Mouse (Mus musculus): ENCODE results near the gene Slc10a7. TPM values are rescaled to one million over a fixed set of nuclear protein-coding genes. Genes with fewer than 3 reads are reported as not detected.

Slc10a7 gene
- polyA plus RNA-seq, 1 experiment, result 3.5 TPM

DNA sequence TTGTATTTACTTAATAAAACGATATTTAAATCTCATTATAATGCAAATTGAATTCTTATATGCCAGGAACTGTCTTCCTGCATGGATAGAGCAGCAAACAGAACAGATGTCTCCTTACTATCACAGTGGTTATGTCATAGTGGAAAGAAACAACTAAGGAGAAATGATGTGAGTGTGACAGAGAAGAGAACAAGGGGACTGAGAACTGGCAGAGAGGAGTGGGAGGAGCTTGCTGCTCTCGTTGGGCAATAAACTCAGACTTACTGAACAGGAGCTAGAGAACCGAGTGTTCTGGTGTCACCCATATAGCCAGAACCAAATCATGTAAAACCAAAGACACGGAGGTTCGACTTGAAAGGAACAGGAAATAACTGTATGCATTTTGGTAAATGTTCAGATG, 158.3 kb downstream of the Slc10a7 start:
- H3K4me2 ChIP-seq (ENCODE audit: low read depth), result no peak overlapping the region
- H3K4me3 ChIP-seq, result no peak overlapping the region
- no peak overlapping the region for H3ac ChIP-seq (ENCODE audit: control insufficient read depth, insufficient read length)
- TF ChIP-seq MYOD1 (IDR thresholded peaks at IDR 0.05; ENCODE audit: control insufficient read depth in 1 of 3, insufficient read length in 2 of 3, low read depth in 2 of 3), result no peak
- no peak for TF ChIP-seq POLR2AphosphoS2 (IDR thresholded peaks at IDR 0.05; ENCODE audit: insufficient read length, low read depth)
- no peak for TF ChIP-seq E2F4 (IDR thresholded peaks at IDR 0.05; ENCODE audit: insufficient read depth)
- no peak for TF ChIP-seq CEBPB (IDR thresholded peaks at IDR 0.05; ENCODE audit: insufficient read depth, poor library complexity, severe bottlenecking)
- TF ChIP-seq TCF12 (IDR thresholded peaks at IDR 0.05; ENCODE audit: insufficient read depth, poor library complexity, severe bottlenecking), result no peak
- no peak for TF ChIP-seq SRF (IDR thresholded peaks at IDR 0.05; ENCODE audit: control insufficient read depth, insufficient read length, low read depth)
- no peak for TF ChIP-seq TCF3 (IDR thresholded peaks at IDR 0.05; ENCODE audit: insufficient read length, low read depth)
- no peak for TF ChIP-seq REST (IDR thresholded peaks at IDR 0.05; ENCODE audit: insufficient read depth, insufficient read length)
- no peak for TF ChIP-seq MYOG (IDR thresholded peaks at IDR 0.05; ENCODE audit: control insufficient read depth in 1 of 3, insufficient read depth in 1 of 3, insufficient read length in 2 of 3, low read depth in 2 of 3)
- no peak for TF ChIP-seq USF1 (IDR thresholded peaks at IDR 0.05; ENCODE audit: low read depth)
- no peak for TF ChIP-seq POLR2A (IDR thresholded peaks at IDR 0.05; ENCODE audit: insufficient read length, low read depth)
- TF ChIP-seq MAX (IDR thresholded peaks at IDR 0.05; ENCODE audit: low read depth), result no peak
- H3K36me3 ChIP-seq (ENCODE audit: control insufficient read depth, insufficient read depth), result no peaks in the 10 kb centered on the region
- no peaks in the 10 kb centered on the region for H3K27me3 ChIP-seq (ENCODE audit: control insufficient read depth, insufficient read depth, insufficient read length)
- no peaks in the 10 kb centered on the region for H3K79me2 ChIP-seq (ENCODE audit: control insufficient read depth, insufficient read depth)

GRCm38 (mm10) chr8:78668206-78668605, 159.1 kb downstream of the Slc10a7 start:
- Histone ChIP-seq H3K79me2 (ENCODE audit: control insufficient read depth, insufficient read depth) (no peaks in the 10 kb centered on the region), H3K36me3 (ENCODE audit: control insufficient read depth, insufficient read depth) (no peaks in the 10 kb centered on the region), H3K4me2 (ENCODE audit: low read depth) (no peak overlapping the region), H3ac (ENCODE audit: control insufficient read depth, insufficient read length) (no peak overlapping the region), H3K27me3 (ENCODE audit: control insufficient read depth, insufficient read depth, insufficient read length) (no peaks in the 10 kb centered on the region), H3K4me3 (no peak overlapping the region)
- no peak for TF ChIP-seq USF1 (IDR thresholded peaks at IDR 0.05; ENCODE audit: low read depth)
- TF ChIP-seq REST (IDR thresholded peaks at IDR 0.05; ENCODE audit: insufficient read depth, insufficient read length), result no peak
- TF ChIP-seq E2F4 (IDR thresholded peaks at IDR 0.05; ENCODE audit: insufficient read depth), result no peak
- TF ChIP-seq TCF3 (IDR thresholded peaks at IDR 0.05; ENCODE audit: insufficient read length, low read depth), result no peak
- TF ChIP-seq SRF (IDR thresholded peaks at IDR 0.05; ENCODE audit: control insufficient read depth, insufficient read length, low read depth), result no peak
- TF ChIP-seq MYOD1 (IDR thresholded peaks at IDR 0.05; ENCODE audit: control insufficient read depth in 1 of 3, insufficient read length in 2 of 3, low read depth in 2 of 3), result no peak
- TF ChIP-seq MAX (IDR thresholded peaks at IDR 0.05; ENCODE audit: low read depth), result no peak
- no peak for TF ChIP-seq POLR2A (IDR thresholded peaks at IDR 0.05; ENCODE audit: insufficient read length, low read depth)
- no peak for TF ChIP-seq TCF12 (IDR thresholded peaks at IDR 0.05; ENCODE audit: insufficient read depth, poor library complexity, severe bottlenecking)
- TF ChIP-seq CEBPB (IDR thresholded peaks at IDR 0.05; ENCODE audit: insufficient read depth, poor library complexity, severe bottlenecking), result no peak
- no peak for TF ChIP-seq MYOG (IDR thresholded peaks at IDR 0.05; ENCODE audit: control insufficient read depth in 1 of 3, insufficient read depth in 1 of 3, insufficient read length in 2 of 3, low read depth in 2 of 3)
- TF ChIP-seq POLR2AphosphoS2 (IDR thresholded peaks at IDR 0.05; ENCODE audit: insufficient read length, low read depth), result no peak

GRCm38 (mm10) chr8:78670241-78670640, 161.1 kb downstream of the Slc10a7 start:
- Histone ChIP-seq H3K4me3 (no peak overlapping the region), H3K27me3 (ENCODE audit: control insufficient read depth, insufficient read depth, insufficient read length) (no peaks in the 10 kb centered on the region), H3K36me3 (ENCODE audit: control insufficient read depth, insufficient read depth) (no peaks in the 10 kb centered on the region), H3K79me2 (ENCODE audit: control insufficient read depth, insufficient read depth) (no peaks in the 10 kb centered on the region), H3K4me2 (ENCODE audit: low read depth) (no peak overlapping the region), H3ac (ENCODE audit: control insufficient read depth, insufficient read length) (no peak overlapping the region)
- TF ChIP-seq POLR2AphosphoS2 (IDR thresholded peaks at IDR 0.05; ENCODE audit: insufficient read length, low read depth) (no peak), POLR2A (IDR thresholded peaks at IDR 0.05; ENCODE audit: insufficient read length, low read depth) (no peak), USF1 (IDR thresholded peaks at IDR 0.05; ENCODE audit: low read depth) (no peak), MYOG (IDR thresholded peaks at IDR 0.05; ENCODE audit: control insufficient read depth in 1 of 3, insufficient read depth in 1 of 3, insufficient read length in 2 of 3, low read depth in 2 of 3) (no peak), SRF (IDR thresholded peaks at IDR 0.05; ENCODE audit: control insufficient read depth, insufficient read length, low read depth) (no peak), TCF3 (IDR thresholded peaks at IDR 0.05; ENCODE audit: insufficient read length, low read depth) (no peak), CEBPB (IDR thresholded peaks at IDR 0.05; ENCODE audit: insufficient read depth, poor library complexity, severe bottlenecking) (no peak), REST (IDR thresholded peaks at IDR 0.05; ENCODE audit: insufficient read depth, insufficient read length) (no peak), TCF12 (IDR thresholded peaks at IDR 0.05; ENCODE audit: insufficient read depth, poor library complexity, severe bottlenecking) (no peak), MYOD1 (IDR thresholded peaks at IDR 0.05; ENCODE audit: control insufficient read depth in 1 of 3, insufficient read length in 2 of 3, low read depth in 2 of 3) (no peak), E2F4 (IDR thresholded peaks at IDR 0.05; ENCODE audit: insufficient read depth) (no peak), MAX (IDR thresholded peaks at IDR 0.05; ENCODE audit: low read depth) (no peak)

DNA sequence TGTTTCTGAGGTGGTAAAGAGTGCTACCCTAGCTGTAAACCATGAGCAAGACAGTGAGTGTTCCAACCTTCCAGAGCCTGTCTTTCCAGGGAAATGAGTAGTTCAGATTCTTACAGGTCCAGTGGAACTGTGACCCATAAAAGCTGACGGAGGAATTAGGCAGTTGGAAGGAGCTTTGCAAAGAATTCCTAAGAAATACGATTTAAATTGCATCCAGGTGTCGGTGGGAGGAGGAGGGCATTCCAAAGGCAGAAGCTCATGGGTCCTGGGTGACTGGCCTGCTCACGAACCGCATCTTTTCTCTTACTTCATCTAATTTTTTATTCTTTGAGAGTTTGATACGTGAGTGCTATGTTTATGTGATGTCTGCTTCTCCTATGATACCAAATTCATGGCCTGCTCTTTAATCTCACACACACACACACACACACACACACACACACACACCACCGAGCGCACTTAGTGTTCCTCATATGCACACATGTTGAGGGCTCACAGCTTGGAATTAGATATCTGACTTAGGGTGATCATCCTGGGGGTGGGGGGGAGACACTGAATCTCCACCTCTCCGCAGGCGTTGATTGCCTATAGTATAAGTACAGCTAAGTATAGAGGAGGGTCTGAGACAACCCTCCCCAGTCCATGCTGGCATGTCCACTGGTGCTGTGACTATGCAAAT, 169.5 kb downstream of the Slc10a7 start:
- no peaks in the 10 kb centered on the region for H3K27me3 ChIP-seq (ENCODE audit: control insufficient read depth, insufficient read depth, insufficient read length)
- no peaks in the 10 kb centered on the region for H3K79me2 ChIP-seq (ENCODE audit: control insufficient read depth, insufficient read depth)
- no peak overlapping the region for H3ac ChIP-seq (ENCODE audit: control insufficient read depth, insufficient read length)
- no peak overlapping the region for H3K4me3 ChIP-seq
- no peak for TF ChIP-seq MYOG (IDR thresholded peaks at IDR 0.05; ENCODE audit: control insufficient read depth in 1 of 3, insufficient read depth in 1 of 3, insufficient read length in 2 of 3, low read depth in 2 of 3)
- no peaks in the 10 kb centered on the region for H3K36me3 ChIP-seq (ENCODE audit: control insufficient read depth, insufficient read depth)
- H3K4me2 ChIP-seq (ENCODE audit: low read depth), result no peak overlapping the region

- no peaks in the 10 kb centered on the region for H3K27me3 ChIP-seq (ENCODE audit: control insufficient read depth, insufficient read depth, insufficient read length)
- no peaks in the 10 kb centered on the region for H3K79me2 ChIP-seq (ENCODE audit: control insufficient read depth, insufficient read depth)
- H3ac ChIP-seq (ENCODE audit: control insufficient read depth, insufficient read length), result no peak overlapping the region
- H3K4me2 ChIP-seq (ENCODE audit: low read depth), result no peak overlapping the region
- no peak overlapping the region for H3K4me3 ChIP-seq
- TF ChIP-seq REST (IDR thresholded peaks at IDR 0.05; ENCODE audit: insufficient read depth, insufficient read length) (no peak), MAX (IDR thresholded peaks at IDR 0.05; ENCODE audit: low read depth) (no peak)
- peaks cover 4% of the 10 kb centered on the region for H3K36me3 ChIP-seq (ENCODE audit: control insufficient read depth, insufficient read depth)
These were observed 181.6 kb downstream of the Slc10a7 start for GRCm38 (mm10) chr8:78690795-78691194.

Measured in myocyte (in vitro differentiated cells).